Mouse (Mus musculus) G1E (cell line): ENCODE data around the gene Defb22.

Experiments
- CTCF ChIP-seq: IDR thresholded peaks from 2 replicates; pipeline ENCODE4 v1.5.1; 2012; ENCODE audit warnings: low read depth, low read length, inconsistent platforms, mixed read lengths
- GATA1 ChIP-seq: IDR thresholded peaks from 2 replicates; pipeline ENCODE4 v1.6.1; 2012; ENCODE audit warnings: borderline replicate concordance, low read length, inconsistent platforms, mixed read lengths
- POLR2AphosphoS5 ChIP-seq: IDR thresholded peaks from 2 replicates; pipeline ENCODE4 v1.6.1; 2012; ENCODE audit warnings: low read depth, low read length, inconsistent platforms; ENCODE audit not compliant: insufficient replicate concordance
- TAL1 ChIP-seq: conservative IDR thresholded peaks from 2 replicates; pipeline ENCODE4 v1.6.1; 2012; ENCODE audit warnings: low read depth, low read length, inconsistent platforms, mixed read lengths

DNA sequence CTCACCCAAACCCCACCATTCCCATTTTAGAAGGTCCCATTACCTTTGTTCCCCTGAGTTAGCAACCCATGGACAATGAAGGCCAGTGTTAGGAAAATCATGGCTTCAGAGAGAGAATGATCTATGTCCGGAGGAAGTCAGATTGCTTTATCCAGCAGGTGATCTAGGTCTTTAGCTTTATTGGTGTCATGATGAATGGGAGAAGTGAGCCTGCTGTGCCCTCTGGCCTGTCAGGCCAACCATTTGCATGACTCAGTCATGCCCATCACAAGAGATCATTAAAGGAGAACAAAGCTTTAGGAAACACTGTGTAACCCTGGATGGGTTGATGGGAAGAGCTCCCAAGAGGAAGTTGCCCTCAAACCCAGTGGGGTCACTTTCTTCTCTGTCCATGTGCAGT, 21.7 kb upstream of the Defb22 start, which contains the start of gene Defb26:
- no peak for TF ChIP-seq CTCF
- TF ChIP-seq GATA1 = no peak
- no peak for TF ChIP-seq POLR2AphosphoS5
- no peak for TF ChIP-seq TAL1
